Mouse (Mus musculus) cerebellum, postnatal 36 days (tissue): Measurements from ENCODE around the gene Rapgef1.
A peak's percentile ranks its signal among the peaks of the same experiment; 100 is the strongest.
"Not testable (repeated sequence)": the region's sequence is repeated elsewhere in the genome, so short reads cannot be mapped to it uniquely, and the experiment has no call there.

ENCODE experiments used
- DNase-seq, 2 experiments: peaks; one replicate each; pipeline ENCODE4 v3.0.0; 2021 to 2022; ENCODE audit warnings: mixed read lengths in 2 of 2

Gene Rapgef1

GRCm38 (mm10) chr2:29703104-29704081 is 83.9 kb downstream of the Rapgef1 start:
- DNase-seq, result no peak

DNA sequence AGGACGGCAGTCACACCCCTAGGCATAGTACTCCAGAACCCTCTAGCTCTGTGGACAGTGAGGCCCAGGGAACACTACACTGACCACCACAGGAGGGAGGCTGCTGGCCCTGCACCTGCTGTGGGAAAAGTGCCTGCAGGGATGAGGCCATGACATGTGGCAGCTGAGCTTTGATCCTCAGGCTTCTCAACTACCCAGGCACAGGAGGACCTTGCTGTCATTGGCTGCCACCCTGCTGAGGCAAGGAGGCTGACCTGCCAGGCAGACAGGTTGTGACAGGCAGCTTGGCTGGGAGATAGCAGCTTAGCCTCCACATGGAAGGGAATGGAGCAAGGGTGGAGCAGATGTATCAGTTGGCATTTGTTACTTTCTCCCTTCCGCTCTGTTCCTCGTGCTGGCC is 86.0 kb downstream of the Rapgef1 start:
- peak; percentile 87 to 89 for DNase-seq

DNA sequence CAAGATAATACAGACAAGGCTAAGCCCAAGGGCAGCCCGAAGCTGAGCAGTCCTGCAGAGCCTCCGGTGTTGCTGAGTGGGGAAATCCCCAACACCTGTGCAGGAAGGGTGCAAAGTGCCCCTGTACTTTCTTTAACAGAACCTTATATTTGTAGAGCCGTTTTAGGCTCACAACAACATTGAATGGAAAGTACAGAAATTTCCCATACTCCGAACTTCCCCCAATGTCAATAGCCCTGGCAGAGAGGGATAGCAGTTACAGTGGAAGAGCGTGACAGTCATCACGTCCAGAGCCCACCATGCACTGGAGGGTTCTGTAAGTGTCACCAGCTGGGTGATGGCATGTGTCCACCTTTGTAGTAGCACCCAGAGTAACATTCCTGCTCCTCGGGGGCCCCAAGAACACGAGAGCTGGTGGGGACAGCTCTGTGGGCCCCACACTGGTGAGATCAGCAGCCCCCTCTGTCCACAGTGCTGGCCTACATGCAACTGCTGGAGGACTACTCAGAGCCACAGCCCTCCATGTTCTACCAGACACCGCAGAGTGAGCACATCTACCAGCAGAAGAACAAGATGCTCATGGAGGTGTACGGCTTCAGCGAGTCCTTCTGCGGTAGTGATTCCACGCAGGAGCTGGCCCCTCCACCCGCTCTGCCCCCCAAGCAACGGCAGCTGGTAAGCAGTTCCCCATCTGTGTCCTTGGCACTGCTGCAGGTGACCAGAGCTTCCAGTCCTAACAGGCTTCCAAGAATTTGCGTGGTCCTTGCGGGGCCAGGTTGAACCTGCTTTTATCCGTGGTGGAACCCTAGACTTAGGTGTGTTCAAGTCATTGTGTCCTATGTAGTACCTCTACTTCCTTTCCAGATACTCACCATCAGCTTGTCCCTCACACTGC is 87.5 kb downstream of the Rapgef1 start:
- DNase-seq, result peak; percentile 60 to 66

GRCm38 (mm10) chr2:29707731-29708130 is 88.2 kb downstream of the Rapgef1 start:
- peak; percentile 37 to 45 for DNase-seq

DNA sequence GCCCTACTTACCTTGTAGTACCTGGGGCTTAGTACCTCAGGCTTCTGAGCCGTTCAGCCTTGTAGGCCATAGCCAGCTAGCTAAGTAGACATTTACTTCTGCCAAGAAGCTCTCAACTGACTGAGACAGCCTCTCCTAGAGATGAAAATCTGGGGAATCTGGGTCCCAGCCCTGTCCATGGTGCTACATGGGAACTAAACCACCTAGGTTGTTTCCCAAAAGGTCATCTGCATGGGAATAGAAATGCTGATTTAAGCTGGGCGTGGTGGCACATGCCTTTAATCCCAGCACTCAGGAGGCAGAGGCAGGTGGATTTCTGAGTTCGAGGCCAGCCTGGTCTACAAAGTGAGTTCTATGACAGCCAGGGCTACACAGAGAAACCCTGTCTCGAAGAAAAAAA is 88.7 kb downstream of the Rapgef1 start:
- not testable (repeated sequence) for DNase-seq

DNA sequence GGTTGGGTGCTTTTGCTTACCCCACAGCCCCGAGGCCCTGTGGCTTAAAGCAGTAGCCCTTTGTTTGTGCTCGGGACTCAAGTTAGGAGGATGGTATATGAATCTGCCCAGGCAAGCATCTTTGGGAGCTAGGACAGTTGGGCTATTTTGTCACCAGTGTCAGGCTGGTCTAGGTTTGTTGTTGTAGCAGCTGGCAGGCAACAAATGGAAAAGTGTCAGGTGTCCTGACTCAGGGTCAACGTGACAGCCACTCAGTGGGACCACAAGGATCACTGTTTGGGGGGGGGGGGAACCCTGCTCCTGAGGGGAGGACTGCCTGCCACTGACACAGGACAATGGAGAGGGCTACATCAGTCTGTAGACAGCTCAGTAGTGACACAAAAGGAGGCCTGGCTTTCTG is 91.5 kb downstream of the Rapgef1 start:
- no peak for DNase-seq

DNA sequence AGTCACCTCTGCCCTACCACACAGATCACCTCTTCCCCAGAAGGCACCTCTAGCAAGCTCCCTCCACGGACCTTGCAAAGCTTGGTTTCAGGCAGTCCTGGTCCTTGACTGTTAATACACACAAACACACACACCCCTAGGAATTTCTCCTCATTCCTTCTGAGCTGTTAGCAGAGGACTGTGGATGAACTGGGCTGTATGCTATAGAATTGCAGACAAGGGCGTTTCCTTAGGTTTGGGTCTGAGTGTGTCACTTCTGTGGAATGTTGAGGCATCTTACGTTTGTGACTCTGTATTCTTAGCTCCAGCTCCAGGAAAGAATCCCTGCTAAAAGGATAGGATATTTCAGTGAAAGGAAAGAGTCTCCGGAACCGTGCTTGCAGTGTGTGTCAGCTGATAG is 92.4 kb downstream of the Rapgef1 start:
- DNase-seq, result no peak

DNA sequence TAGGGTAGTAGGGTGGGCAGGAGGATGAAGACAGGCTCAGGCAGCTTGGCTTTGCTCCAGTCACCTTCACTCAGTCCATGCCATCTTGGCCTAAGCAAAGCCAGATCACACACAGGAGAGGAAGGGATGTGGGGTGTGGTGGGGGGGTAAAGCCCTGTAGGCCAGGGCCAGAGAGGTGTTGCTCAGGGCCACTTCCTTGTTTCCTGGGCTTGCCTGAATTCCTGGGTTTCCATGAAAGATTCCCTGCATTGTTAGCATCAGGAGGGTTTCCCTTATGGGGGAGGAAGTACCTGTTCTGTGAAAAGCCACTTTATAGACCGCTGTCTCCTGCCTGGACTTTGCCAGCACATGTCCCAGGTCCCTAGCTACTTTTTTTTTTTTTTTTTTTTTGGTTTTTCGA is 94.0 kb downstream of the Rapgef1 start:
- no peak for DNase-seq

DNA sequence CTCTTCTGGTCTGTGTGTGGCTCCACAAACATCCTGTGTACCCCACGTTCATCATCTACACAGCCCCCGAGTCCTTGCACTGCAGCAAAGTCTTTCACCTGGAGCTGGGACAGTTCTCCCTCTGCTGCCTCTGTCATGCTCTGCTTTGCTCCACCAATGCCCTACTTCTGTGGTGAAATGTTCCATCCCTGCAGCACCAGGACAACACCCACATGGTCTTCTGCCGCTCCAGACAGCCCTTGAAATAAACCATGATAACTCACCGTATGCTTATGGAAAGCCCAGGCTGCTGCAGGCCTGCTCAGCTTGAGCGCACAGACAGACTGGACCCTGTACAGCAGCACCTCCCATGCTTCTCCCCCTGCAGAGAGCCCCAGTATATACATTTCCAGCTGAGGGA is 94.6 kb downstream of the Rapgef1 start:
- DNase-seq, result no peak

GRCm38 (mm10) chr2:29716143-29716542 is 96.6 kb downstream of the Rapgef1 start:
- no peak for DNase-seq

GRCm38 (mm10) chr2:29716691-29717090 is 97.2 kb downstream of the Rapgef1 start:
- no peak for DNase-seq

DNA sequence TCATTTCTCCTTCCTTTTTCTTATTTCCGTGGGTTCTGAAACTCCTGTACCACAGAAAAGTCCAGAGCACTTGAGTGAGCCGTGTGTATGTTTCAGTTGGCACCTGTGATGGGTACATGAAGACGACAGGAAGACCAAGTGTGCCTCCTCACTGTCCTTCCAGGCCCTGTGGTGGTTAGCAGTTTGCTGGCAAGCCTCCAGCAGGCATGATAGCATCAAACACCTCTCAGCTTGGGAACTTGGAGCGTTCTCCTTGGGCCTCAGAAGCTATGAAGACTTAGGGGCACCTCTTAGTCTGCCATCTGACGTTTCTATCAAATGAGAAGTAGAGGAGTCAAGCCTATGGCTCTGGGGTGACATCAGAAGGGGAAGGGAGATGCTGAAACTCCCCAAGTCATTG is 99.1 kb downstream of the Rapgef1 start:
- DNase-seq, result no peak

DNA sequence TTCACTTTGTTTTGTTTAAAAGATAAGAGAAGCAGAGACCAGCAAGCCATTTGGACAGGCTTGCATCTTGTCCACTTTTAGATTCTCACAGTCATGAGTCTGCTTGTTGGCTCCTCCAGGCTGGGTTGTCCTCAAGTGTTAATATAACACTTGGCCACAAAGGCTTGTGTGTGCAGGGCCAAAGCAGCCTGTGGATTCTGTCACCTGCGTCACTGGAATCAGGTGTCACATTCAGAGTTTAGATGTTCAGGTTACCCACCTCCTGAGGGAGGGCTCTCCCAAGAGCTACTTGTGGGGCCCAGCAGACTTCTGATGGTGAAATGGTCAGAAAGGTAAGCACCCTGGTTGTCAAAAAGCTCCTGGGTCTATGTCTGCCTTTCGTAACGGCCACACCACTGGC is 103.6 kb downstream of the Rapgef1 start:
- no peak for DNase-seq

GRCm38 (mm10) chr2:29724664-29725365 is 105.3 kb downstream of the Rapgef1 start:
- no peak for DNase-seq

DNA sequence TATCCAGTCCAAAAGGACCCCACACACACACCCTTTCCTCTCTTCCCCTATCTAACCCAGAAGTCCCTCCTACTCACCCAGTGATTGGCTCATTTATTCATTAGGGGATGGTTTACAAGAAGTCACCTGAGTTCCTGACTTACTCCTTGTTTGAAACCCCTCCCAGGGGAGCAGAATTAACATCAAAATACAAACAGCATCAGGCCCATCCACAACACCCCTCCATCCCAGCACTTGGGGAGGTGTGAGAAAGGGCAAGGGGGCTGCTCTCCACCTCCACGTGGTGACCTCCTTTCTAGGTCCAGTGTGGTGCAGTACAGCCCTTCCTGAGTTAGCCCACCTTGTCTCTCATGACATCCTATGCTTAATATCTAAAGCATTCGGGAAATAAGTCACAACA is 110.0 kb downstream of the Rapgef1 start:
- DNase-seq, result no peak

- peak; percentile 55 to 64 for DNase-seq
Observed at GRCm38 (mm10) chr2:29731545-29731944, 112.0 kb downstream of the Rapgef1 start.

DNA sequence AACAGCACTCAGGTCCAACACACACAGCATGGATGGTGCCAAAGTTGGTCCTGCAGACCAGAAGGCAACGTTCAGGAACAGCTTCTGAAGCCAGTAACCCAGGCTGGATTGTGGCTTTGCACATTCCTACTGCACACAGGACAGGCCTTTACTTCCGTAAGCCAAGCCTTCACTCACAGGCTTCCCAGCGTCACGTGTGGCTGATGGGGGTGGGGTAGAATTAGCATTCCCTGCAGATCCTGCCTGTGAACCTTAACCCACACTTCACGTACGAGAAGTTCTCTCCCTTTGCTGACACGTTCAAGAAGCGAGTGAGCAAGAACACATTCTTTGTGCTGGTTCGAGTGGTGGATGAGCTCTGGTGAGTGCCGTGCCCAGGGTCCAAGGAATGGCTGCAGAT is 113.0 kb downstream of the Rapgef1 start:
- DNase-seq, result no peak

DNA sequence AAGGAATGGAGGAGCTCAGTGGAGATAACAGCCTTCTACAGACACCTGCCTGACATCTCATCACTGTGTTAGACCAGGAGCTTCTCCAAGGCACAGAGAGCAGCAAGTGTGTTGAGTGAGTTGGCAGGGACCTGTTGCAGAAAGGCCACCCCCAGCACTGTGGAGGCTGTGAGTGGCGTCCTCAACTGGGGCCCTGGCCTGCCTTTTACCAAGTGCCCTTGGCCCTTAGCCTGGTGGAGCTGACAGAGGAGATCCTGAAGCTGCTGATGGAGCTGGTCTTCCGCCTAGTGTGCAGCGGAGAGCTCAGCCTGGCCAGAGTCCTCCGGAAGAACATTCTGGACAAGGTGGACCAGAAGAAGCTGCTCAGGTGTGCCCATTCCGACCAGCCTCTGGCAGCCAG is 113.8 kb downstream of the Rapgef1 start:
- no peak for DNase-seq

DNA sequence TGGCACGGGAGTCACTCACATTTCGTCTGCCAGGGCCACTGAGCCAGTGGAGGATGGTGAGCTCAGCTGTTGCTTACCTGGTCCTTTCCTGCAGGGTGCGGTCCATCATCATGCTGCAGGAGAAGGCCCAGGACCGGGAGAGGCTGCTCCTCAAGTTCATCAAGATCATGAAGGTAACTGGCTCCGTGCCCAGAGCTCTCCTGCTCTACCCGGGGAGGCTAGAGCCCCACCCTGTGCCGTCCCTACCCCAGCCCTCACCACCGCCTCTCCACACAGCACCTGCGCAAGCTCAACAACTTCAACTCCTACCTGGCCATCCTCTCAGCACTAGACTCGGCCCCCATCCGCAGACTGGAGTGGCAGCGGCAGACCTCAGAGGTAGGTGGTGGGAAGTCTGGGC is 116.2 kb downstream of the Rapgef1 start:
- DNase-seq, result no peak

GRCm38 (mm10) chr2:29737209-29737925 is 117.8 kb downstream of the Rapgef1 start:
- no peak for DNase-seq

GRCm38 (mm10) chr2:29738799-29739198 is 119.3 kb downstream of the Rapgef1 start:
- DNase-seq, result no peak

DNA sequence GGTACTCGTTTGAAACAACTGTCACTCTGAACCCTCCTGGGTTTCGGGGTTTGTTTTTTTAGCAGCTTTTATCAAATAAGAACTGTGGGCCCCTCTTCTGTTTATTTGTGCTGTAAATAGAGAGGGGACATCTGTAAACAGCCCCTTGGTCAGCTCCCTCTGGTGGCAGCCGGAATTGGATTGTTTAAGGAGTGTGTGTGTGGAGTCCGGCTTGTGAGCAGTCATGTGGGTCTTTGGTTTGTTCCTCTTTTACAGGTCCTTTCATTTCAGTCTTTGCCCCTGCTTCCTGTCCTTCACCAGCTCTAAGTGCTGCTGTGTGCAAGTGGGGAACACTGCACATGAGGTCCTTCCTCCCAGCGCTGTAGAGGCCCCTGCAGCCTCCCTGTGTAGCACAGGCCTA is 119.8 kb downstream of the Rapgef1 start:
- DNase-seq, result no peak
